Mouse (Mus musculus): ENCODE data around the gene Nav3.

Gene Nav3

DNA sequence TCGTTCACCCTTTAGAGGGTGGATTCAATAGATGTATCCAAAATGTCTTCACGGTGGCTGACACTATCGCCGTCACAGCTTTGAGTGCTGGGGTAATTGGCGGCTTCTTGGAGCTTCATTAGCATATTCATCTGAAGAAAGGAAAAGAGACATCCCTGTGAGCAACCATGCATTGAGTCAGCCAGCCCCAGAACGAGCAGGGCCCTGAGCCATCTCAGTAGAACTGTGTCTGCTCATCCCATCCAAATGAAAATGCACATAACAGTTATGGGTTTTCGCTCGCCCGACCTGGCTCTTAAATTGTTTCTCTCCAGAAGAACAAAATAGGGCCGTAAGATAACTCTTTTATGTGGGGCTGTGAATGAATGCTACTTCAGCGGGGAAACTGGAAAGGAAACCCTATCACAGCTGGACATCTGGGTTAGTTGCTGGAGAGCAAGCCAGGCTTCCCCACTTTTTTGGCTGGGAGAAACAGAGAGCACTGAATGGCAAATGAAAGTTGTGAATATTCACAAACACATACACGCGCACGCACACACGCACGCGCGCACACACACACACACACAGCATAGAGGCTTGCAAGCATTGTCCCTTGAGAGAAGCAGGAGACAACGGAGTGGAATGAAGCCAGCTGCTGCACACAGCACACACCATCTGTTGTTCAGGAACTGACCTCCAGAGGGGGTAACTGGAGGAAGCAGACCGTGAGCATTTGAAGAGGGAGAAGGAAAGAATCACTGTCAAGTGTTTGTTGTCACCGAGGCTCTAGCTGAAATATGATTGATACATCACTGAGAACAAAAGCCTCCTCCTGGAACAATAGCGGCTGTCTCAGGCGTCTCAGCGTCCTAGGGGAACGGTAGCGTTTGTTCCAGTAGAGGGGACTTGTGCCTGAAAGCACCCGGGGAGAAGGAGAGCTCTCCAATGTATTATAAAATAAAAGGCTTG lies 771.6 kb downstream of the Nav3 start:
- peak; percentile 24 for DNase-seq (ENCODE audit: low read depth, low spot score)

DNA sequence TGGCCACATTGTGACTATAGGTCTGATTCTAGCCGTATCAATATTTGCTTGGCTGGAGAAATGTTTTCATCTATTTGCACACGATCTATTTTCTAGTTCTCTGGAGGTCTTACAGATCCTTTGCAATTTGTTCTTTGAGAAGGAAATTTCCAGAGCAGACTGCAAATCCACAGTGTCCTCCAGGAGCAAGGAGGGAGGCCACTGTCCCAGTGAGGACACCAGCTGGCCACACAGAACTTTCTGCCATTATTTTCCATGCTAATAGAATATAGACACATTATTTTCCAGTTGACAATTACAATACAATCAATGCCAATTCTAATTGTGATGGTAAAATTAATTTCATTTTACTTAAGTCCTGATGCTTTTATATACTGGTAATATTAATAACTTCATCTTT lies 783.1 kb downstream of the Nav3 start:
- DNase-seq (ENCODE audit: low read depth, low spot score): no peak

DNA sequence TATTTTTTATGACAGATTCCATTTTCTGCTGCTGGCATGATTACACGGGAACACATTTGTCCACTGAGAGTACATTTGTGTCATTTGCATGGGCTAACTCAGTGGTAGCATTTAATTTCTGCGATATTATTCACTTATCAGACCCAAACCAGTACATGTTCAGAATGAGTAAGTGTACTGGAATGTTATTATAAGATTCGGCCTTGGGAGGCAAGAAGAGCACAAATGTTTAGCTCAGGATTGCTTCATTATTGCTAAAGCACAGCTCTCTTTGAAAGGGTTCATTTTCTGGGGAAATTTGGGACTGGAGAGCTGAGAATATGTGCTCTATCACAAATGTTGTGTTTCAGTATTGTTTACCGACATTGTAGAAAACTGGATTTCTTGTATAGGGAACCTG lies 788.6 kb downstream of the Nav3 start:
- DNase-seq (ENCODE audit: low read depth, low spot score): no peak

DNA sequence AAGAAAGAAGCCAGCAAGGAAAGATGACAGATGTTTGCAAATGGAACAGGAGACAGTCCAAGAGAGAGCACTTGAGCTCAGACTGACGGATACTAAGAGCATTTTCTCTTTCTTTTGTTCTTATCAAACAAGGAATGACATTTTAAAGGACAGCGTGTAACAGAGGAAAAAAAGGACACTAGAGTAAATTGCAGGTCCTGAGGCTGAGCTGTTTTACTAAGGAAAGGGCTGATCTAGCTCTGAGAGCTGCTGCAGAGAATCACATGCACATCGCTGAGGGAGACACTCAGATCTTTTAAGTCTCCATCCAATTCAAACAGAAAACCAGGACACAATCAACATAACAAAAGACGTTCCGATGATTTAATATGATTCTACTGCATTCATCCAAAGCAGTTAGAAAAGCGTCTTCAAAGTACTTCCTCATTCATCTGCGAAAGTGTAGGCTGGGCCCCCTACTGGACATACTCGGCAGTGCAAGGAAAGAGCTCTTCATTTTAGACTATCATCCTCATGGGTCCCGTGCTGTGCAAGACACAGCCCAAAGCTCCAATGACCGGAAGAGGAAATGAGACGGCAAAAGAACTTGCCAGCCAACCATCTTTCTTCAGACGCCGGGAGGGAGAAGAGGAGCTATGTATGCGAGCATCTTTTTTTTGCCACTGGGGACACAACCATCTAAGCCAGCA lies 791.2 kb downstream of the Nav3 start:
- peak; percentile 60 for DNase-seq (ENCODE audit: low read depth, low spot score)

DNA sequence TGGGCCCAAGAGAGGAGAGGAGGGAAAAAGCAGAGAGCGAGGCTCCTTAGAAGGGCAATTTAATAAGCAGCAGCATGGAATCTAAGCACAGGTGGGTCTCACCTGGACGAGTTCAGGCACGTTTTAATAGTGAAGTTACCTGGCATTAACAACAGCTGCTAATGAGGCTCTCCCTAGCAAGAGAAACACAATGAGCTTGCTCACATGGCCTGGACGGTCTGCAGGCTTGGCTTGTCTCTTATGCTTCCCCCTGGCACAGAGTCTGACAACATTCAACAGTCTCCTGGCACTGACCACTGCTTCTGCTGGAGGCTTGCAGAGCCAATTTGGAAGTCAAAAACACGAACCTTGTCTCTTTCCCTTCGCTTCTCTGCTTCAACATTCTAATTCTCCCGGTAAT lies 804.5 kb downstream of the Nav3 start:
- no peak for DNase-seq (ENCODE audit: low read depth, low spot score)

DNA sequence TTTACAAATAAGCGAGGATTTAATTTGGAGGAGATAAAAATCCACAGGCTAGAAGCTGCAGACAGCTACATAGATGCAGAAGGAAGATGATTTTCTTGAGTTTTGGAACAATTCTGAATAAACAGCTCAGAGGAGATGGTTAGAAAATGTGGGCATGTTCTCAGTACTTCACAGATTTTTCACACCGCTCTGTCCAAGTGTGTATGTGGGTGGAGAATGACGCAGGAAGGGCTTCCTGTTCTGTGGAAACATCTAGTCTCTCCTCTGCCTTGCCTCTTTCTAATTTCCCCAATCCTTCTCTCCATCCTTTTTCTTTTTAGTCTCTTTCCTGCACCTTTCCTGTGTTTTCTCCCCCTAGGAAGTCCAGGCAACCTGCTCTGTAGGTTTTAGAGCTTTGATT lies 812.4 kb downstream of the Nav3 start:
- DNase-seq (ENCODE audit: low read depth, low spot score): no peak

DNA sequence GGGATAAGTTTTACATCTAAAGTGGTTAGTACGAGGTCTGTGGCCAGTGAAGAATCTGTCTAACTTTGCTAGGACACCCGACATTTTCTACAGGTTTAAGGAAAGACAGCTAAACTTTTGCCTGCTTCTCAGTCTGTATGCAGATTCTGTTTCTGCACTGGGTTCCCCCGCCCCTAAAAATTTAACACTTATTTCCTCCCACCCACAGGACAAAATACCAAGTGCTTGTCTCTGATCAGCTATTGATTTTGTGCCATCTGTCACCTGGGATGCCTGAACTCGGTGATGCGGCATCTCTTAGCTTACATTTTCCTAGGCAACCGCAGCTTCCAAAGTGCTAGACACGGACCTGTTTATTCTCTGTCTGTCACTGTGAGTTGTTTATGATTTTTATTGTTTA lies 814.2 kb downstream of the Nav3 start:
- no peak for DNase-seq (ENCODE audit: low read depth, low spot score)

DNA sequence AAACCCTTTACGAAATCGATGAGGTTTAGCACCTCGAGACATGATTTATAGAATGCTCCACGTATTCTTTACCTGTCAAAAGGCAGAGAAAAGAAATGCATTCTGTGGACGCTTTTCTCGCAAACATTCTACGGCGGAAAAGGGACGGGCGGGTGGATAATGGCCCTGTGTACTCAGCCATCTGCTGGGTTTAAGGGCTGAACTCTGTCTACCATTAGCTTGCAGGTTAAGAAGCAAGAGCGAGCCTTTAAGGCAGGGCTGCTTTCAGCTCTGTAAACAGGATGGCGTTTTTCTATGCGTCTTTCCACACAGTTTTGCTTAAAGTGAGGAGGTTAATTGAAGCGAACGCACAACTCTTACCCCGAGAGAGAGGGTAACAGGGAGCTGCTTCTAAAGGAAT lies 818.3 kb downstream of the Nav3 start:
- no peak for DNase-seq (ENCODE audit: low read depth, low spot score)
